Mouse (Mus musculus) MEL (cell line): ENCODE measurements around the gene Yeats2. TPM values are rescaled to one million over a fixed set of nuclear protein-coding genes. Genes with fewer than 3 reads are reported as not detected.

ENCODE experiments used
- DNase-seq: peaks from one replicate; pipeline ENCODE4 v3.0.0; 2011; ENCODE audit warnings: low read depth, low spot score
- H3K27ac ChIP-seq: 2 replicates; pipeline ENCODE4 v1.5.1; 2012; ENCODE audit warnings: low read depth, mild to moderate bottlenecking, control low read depth, low read length, moderate library complexity; ENCODE audit not compliant: control insufficient read depth
- H3K27me3 ChIP-seq, 2 experiments: fragments of 150-350 bp in 1 of 2; sonication (generic) in 1 of 2; 2 replicates each; pipeline ENCODE4 v1.6.1; 2012; ENCODE audit warnings: low read length in 2 of 2, mild to moderate bottlenecking in 2 of 2, improper control_type of control experiment in 1 of 2, moderate library complexity in 1 of 2; ENCODE audit not compliant: insufficient read depth in 2 of 2, control insufficient read depth in 1 of 2
- H3K36me3 ChIP-seq, 2 experiments: 2 replicates each; pipeline ENCODE4 v1.6.1; 2012 to 2014; ENCODE audit warnings: low read length in 2 of 2, improper control_type of control experiment in 1 of 2, inconsistent platforms in 1 of 2, mild to moderate bottlenecking in 1 of 2; ENCODE audit not compliant: insufficient read depth in 2 of 2, control insufficient read depth in 1 of 2
- H3K4me1 ChIP-seq, 2 experiments: fragments of 150-350 bp in 1 of 2; sonication (generic) in 1 of 2; 2 replicates each; pipeline ENCODE4 v1.6.1; 2012; ENCODE audit warnings: low read length in 2 of 2, improper control_type of control experiment in 1 of 2, mild to moderate bottlenecking in 1 of 2; ENCODE audit not compliant: insufficient read depth in 2 of 2, control insufficient read depth in 1 of 2
- H3K4me3 ChIP-seq, 2 experiments: fragments of 150-350 bp in 1 of 2; sonication (generic) in 1 of 2; 2 replicates each; pipeline ENCODE4 v1.5.1; 2012; ENCODE audit warnings: low read depth in 2 of 2, low read length in 2 of 2, mild to moderate bottlenecking in 2 of 2, moderate library complexity in 2 of 2, control low read depth in 1 of 2, improper control_type of control experiment in 1 of 2; ENCODE audit not compliant: control insufficient read depth in 1 of 2, insufficient read depth in 1 of 2
- H3K79me2 ChIP-seq: 2 replicates; pipeline ENCODE4 v1.6.1; 2012; ENCODE audit warnings: mild to moderate bottlenecking, low read length, moderate library complexity; ENCODE audit not compliant: control insufficient read depth, poor library complexity, insufficient read depth
- H3K9ac ChIP-seq: 2 replicates; pipeline ENCODE4 v1.6.1; 2012; ENCODE audit warnings: low read depth, mild to moderate bottlenecking, control low read depth, low read length, moderate library complexity; ENCODE audit not compliant: control insufficient read depth, poor library complexity, severe bottlenecking
- H3K9me3 ChIP-seq: fragments of 150-350 bp; sonication (generic); replicated peaks from 2 replicates; pipeline ENCODE4 v1.6.1; 2012; ENCODE audit warnings: mild to moderate bottlenecking, low read length, improper control_type of control experiment, moderate library complexity; ENCODE audit not compliant: insufficient read depth
- BHLHE40 ChIP-seq: IDR thresholded peaks from 2 replicates; pipeline ENCODE4 v1.6.1; 2012; ENCODE audit warnings: low read depth, mild to moderate bottlenecking, inconsistent platforms, low read length, improper control_type of control experiment, borderline replicate concordance
- CHD1 ChIP-seq: IDR thresholded peaks from 2 replicates; pipeline ENCODE4 v1.6.1; 2012; ENCODE audit warnings: low read depth, mild to moderate bottlenecking, inconsistent platforms, low read length, improper control_type of control experiment
- CTCF ChIP-seq, 3 experiments: IDR thresholded peaks in 2 of 3; conservative IDR thresholded peaks in 1 of 3; 2 replicates each; pipeline ENCODE4 v1.5.1; 2011 to 2012; ENCODE audit warnings: low read length in 3 of 3, low read depth in 2 of 3, mild to moderate bottlenecking in 2 of 3, improper control_type of control experiment in 1 of 3, inconsistent platforms in 1 of 3, mixed read lengths in 1 of 3, moderate library complexity in 1 of 3; ENCODE audit not compliant: control insufficient read depth in 1 of 3, insufficient read depth in 1 of 3, poor library complexity in 1 of 3, severe bottlenecking in 1 of 3
- E2F4 ChIP-seq: IDR thresholded peaks from 2 replicates; pipeline ENCODE4 v1.6.1; 2011; ENCODE audit warnings: low read depth, low read length, improper control_type of control experiment, borderline replicate concordance
- ELF1 ChIP-seq: IDR thresholded peaks from 2 replicates; pipeline ENCODE4 v1.6.1; 2014; ENCODE audit warnings: low read depth, mild to moderate bottlenecking, inconsistent platforms, low read length, improper control_type of control experiment, moderate library complexity
- EP300 ChIP-seq, 2 experiments: IDR thresholded peaks; 2 replicates each; pipeline ENCODE4 v1.6.1; 2011; ENCODE audit warnings: improper control_type of control experiment in 2 of 2, low read length in 2 of 2, low read depth in 1 of 2, mild to moderate bottlenecking in 1 of 2
- ETS1 ChIP-seq: IDR thresholded peaks from 2 replicates; pipeline ENCODE4 v1.6.1; 2012; ENCODE audit warnings: low read depth, mild to moderate bottlenecking, inconsistent platforms, low read length, improper control_type of control experiment, moderate library complexity
- GABPA ChIP-seq: IDR thresholded peaks from 2 replicates; pipeline ENCODE4 v1.6.1; 2012; ENCODE audit warnings: low read depth, mild to moderate bottlenecking, inconsistent platforms, low read length, improper control_type of control experiment, moderate library complexity
- GATA1 ChIP-seq: IDR thresholded peaks from 2 replicates; pipeline ENCODE4 v1.6.1; 2011; ENCODE audit warnings: low read depth, low read length, improper control_type of control experiment
- HCFC1 ChIP-seq: IDR thresholded peaks from 2 replicates; pipeline ENCODE4 v1.6.1; 2012; ENCODE audit warnings: low read depth, mild to moderate bottlenecking, inconsistent platforms, low read length, improper control_type of control experiment, moderate library complexity
- JUND ChIP-seq: IDR thresholded peaks from 2 replicates; pipeline ENCODE4 v1.6.1; 2011; ENCODE audit warnings: low read depth, mild to moderate bottlenecking, improper control_type of control experiment, low read length
- KAT2A ChIP-seq: conservative IDR thresholded peaks from 2 replicates; pipeline ENCODE4 v1.6.1; 2012; ENCODE audit warnings: low read depth, low read length, improper control_type of control experiment, inconsistent platforms
- MAFK ChIP-seq: IDR thresholded peaks from 2 replicates; pipeline ENCODE4 v1.6.1; 2011; ENCODE audit warnings: low read depth, mild to moderate bottlenecking, low read length, improper control_type of control experiment, borderline replicate concordance
- MAX ChIP-seq: IDR thresholded peaks from 2 replicates; pipeline ENCODE4 v1.6.1; 2011; ENCODE audit warnings: low read length, improper control_type of control experiment
- MAZ ChIP-seq: IDR thresholded peaks from 2 replicates; pipeline ENCODE4 v1.6.1; 2012; ENCODE audit warnings: low read depth, mild to moderate bottlenecking, inconsistent platforms, low read length, improper control_type of control experiment
- MEF2A ChIP-seq: IDR thresholded peaks from 2 replicates; pipeline ENCODE4 v1.6.1; 2014; ENCODE audit warnings: low read depth, mild to moderate bottlenecking, inconsistent platforms, low read length, improper control_type of control experiment; ENCODE audit not compliant: poor library complexity, insufficient replicate concordance, severe bottlenecking; ENCODE audit errors: extremely low read depth
- MXI1 ChIP-seq: IDR thresholded peaks from 2 replicates; pipeline ENCODE4 v1.6.1; 2011; ENCODE audit warnings: mild to moderate bottlenecking, low read depth, low read length, improper control_type of control experiment
- MYB ChIP-seq: IDR thresholded peaks from 2 replicates; pipeline ENCODE4 v1.6.1; 2011; ENCODE audit warnings: mild to moderate bottlenecking, low read depth, low read length, improper control_type of control experiment
- MYC ChIP-seq: IDR thresholded peaks from 2 replicates; pipeline ENCODE4 v1.6.1; 2011; ENCODE audit warnings: low read depth, mild to moderate bottlenecking, low read length, improper control_type of control experiment, moderate library complexity
- NELFE ChIP-seq: IDR thresholded peaks from 2 replicates; pipeline ENCODE4 v1.6.1; 2011; ENCODE audit warnings: low read depth, low read length, improper control_type of control experiment
- NRF1 ChIP-seq: IDR thresholded peaks from 2 replicates; pipeline ENCODE4 v1.6.1; 2014; ENCODE audit warnings: low read depth, mild to moderate bottlenecking, inconsistent platforms, low read length, improper control_type of control experiment, moderate library complexity; ENCODE audit not compliant: poor library complexity, insufficient read depth, severe bottlenecking
- POLR2AphosphoS5 ChIP-seq: IDR thresholded peaks from 2 replicates; pipeline ENCODE4 v1.6.1; 2012; ENCODE audit warnings: low read depth, borderline replicate concordance, mild to moderate bottlenecking, inconsistent platforms, low read length, moderate library complexity, mixed read lengths
- RAD21 ChIP-seq: IDR thresholded peaks from 2 replicates; pipeline ENCODE4 v1.6.1; 2011; ENCODE audit warnings: mild to moderate bottlenecking, low read depth, low read length, improper control_type of control experiment
- RCOR1 ChIP-seq: IDR thresholded peaks from 2 replicates; pipeline ENCODE4 v1.6.1; 2012; ENCODE audit warnings: low read depth, mild to moderate bottlenecking, inconsistent platforms, low read length, improper control_type of control experiment
- SIN3A ChIP-seq: IDR thresholded peaks from 2 replicates; pipeline ENCODE4 v1.6.1; 2012; ENCODE audit warnings: low read length, improper control_type of control experiment, inconsistent platforms
- SMC3 ChIP-seq: IDR thresholded peaks from 2 replicates; pipeline ENCODE4 v1.6.1; 2011; ENCODE audit warnings: low read depth, low read length, improper control_type of control experiment
- TAL1 ChIP-seq: IDR thresholded peaks from 2 replicates; pipeline ENCODE4 v1.6.1; 2012; ENCODE audit warnings: mild to moderate bottlenecking, inconsistent platforms, low read length, moderate library complexity, mixed read lengths
- TBP ChIP-seq: IDR thresholded peaks from 2 replicates; pipeline ENCODE4 v1.8.0; 2011; ENCODE audit warnings: low read depth, low read length, improper control_type of control experiment
- TCF12 ChIP-seq: IDR thresholded peaks from 2 replicates; pipeline ENCODE4 v1.6.1; 2014; ENCODE audit warnings: low read depth, mild to moderate bottlenecking, inconsistent platforms, low read length, improper control_type of control experiment, moderate library complexity
- UBTF ChIP-seq: IDR thresholded peaks from 2 replicates; pipeline ENCODE4 v1.6.1; 2012; ENCODE audit warnings: low read depth, mild to moderate bottlenecking, inconsistent platforms, low read length, improper control_type of control experiment, moderate library complexity, borderline replicate concordance; ENCODE audit not compliant: insufficient read depth
- USF1 ChIP-seq: IDR thresholded peaks from 2 replicates; pipeline ENCODE4 v1.6.1; 2014; ENCODE audit warnings: low read depth, mild to moderate bottlenecking, inconsistent platforms, low read length, improper control_type of control experiment, moderate library complexity
- USF2 ChIP-seq, 2 experiments: IDR thresholded peaks; 2 replicates each; pipeline ENCODE4 v1.6.1; 2011 to 2012; ENCODE audit warnings: improper control_type of control experiment in 2 of 2, low read length in 2 of 2, borderline replicate concordance in 1 of 2, inconsistent platforms in 1 of 2, low read depth in 1 of 2, mild to moderate bottlenecking in 1 of 2; ENCODE audit not compliant: insufficient read depth in 1 of 2
- ZKSCAN1 ChIP-seq: IDR thresholded peaks from 2 replicates; pipeline ENCODE4 v1.6.1; 2012; ENCODE audit warnings: low read depth, mild to moderate bottlenecking, inconsistent platforms, low read length, improper control_type of control experiment, moderate library complexity
- ZMIZ1 ChIP-seq: IDR thresholded peaks from 2 replicates; pipeline ENCODE4 v1.6.1; 2012; ENCODE audit warnings: low read depth, mild to moderate bottlenecking, inconsistent platforms, low read length, improper control_type of control experiment, moderate library complexity
- ZNF384 ChIP-seq: IDR thresholded peaks from 2 replicates; pipeline ENCODE4 v1.6.1; 2012; ENCODE audit warnings: low read depth, mild to moderate bottlenecking, inconsistent platforms, low read length, improper control_type of control experiment
- polyA plus RNA-seq, 2 experiments: library from polyadenylated mRNA; stranded (reverse) in 1 of 2; unstranded in 1 of 2; fragments of >175 nt in 1 of 2; fragments of >200 nt in 1 of 2; gene quantifications; 2 replicates each; pipeline versions ENCODE4 v1.2.1 to v1.2.4; 2012; ENCODE audit warnings: low replicate concordance in 2 of 2, low read depth in 1 of 2; ENCODE audit not compliant: insufficient read length in 2 of 2, insufficient read depth in 1 of 2, missing spikeins in 1 of 2
- total RNA-seq: library from RNA; depleted of rRNA; stranded (reverse); fragments of 300-350 nt; gene quantifications from 2 replicates; pipeline ENCODE4 v1.2.3, GENCODE M21; 2012

Gene Yeats2
- total and polyA plus RNA-seq, 3 experiments, result 12.7 to 23.2 TPM; not detected in 1

GRCm38 (mm10) chr16:20097069-20097710 lies 43.7 kb upstream of the Yeats2 start, which contains the start of gene Klhl24:
Gene Klhl24 (plus strand): TSS chr16:20097542.
- H3K27ac ChIP-seq, result peak within 1 kb of the TSS; percentile 59
- peak; percentile 96 for DNase-seq
- H3K4me3 ChIP-seq, result peak within 1 kb of the TSS; percentile 67 to 82
- no peaks in the 10 kb centered on the region for H3K27me3 ChIP-seq
- peaks cover 0 to 15% of the 10 kb centered on the region in 2 experiments; a peak in 2 of 4 replicates for H3K36me3 ChIP-seq
- peak within 1 kb of the TSS; percentile 73 for H3K9ac ChIP-seq
- no peaks in the 10 kb centered on the region for H3K9me3 ChIP-seq
- H3K4me1 ChIP-seq, result peaks cover 7 to 8% of the 10 kb centered on the region in 2 experiments
- no peaks in the 10 kb centered on the region; the same call in 1 of the 2 replicates for H3K79me2 ChIP-seq
- no peak for TF ChIP-seq GATA1
- TF ChIP-seq GABPA, result no peak
- no peak for TF ChIP-seq MAZ
- no peak for TF ChIP-seq EP300 (IDR thresholded peaks at IDR 0.05; ENCODE audit: low read depth in 1 of 2, low read length in 2 of 2)
- TF ChIP-seq TAL1, result no peak
- no peak for TF ChIP-seq MAFK
- no peak for TF ChIP-seq BHLHE40
- TF ChIP-seq HCFC1, result peak; percentile 99
- peak; percentile 92 for TF ChIP-seq USF1
- peak; percentile 97 for TF ChIP-seq MXI1
- no peak for TF ChIP-seq ZMIZ1
- TF ChIP-seq ZKSCAN1, result no peak
- no peak; the same call in 1 of the 2 replicates for TF ChIP-seq UBTF
- peak; percentile 92 for TF ChIP-seq MAX
- TF ChIP-seq NELFE, result no peak
- TF ChIP-seq E2F4, result no peak
- no peak for TF ChIP-seq POLR2AphosphoS5
- no peak; the same call in 1 of the 2 replicates for TF ChIP-seq ETS1
- peak; percentile 41; the same call in 1 of the 2 replicates for TF ChIP-seq MYC
- TF ChIP-seq SMC3, result peak; percentile 28; the same call in 1 of the 2 replicates
- peak; percentile 29 for TF ChIP-seq RAD21
- peak; percentile 92 for TF ChIP-seq KAT2A
- TF ChIP-seq RCOR1, result no peak
- peak in 1 of 2 experiments; percentile 54; a peak in 1 of 4 replicates for TF ChIP-seq USF2 (IDR thresholded peaks at IDR 0.05; ENCODE audit: borderline replicate concordance in 1 of 2, insufficient read depth in 1 of 2, low read depth in 1 of 2, low read length in 2 of 2)
- no peak for TF ChIP-seq JUND
- TF ChIP-seq MYB, result no peak
- TF ChIP-seq CHD1, result no peak
- TF ChIP-seq SIN3A, result peak; percentile 99
- TF ChIP-seq TCF12, result 0 out of 2 replicates have a peak, but pooled peaks have one; percentile 9
- peak; percentile 34 to 64 (median 63); a peak in 5 of 6 replicates for TF ChIP-seq CTCF (IDR thresholded peaks at IDR 0.05 in 2 of 3, conservative IDR thresholded peaks at IDR 0.05 in 1 of 3; ENCODE audit: control insufficient read depth in 1 of 3, insufficient read depth in 1 of 3, low read depth in 2 of 3, low read length in 3 of 3, poor library complexity in 1 of 3, severe bottlenecking in 1 of 3)
- TF ChIP-seq MEF2A, result no peak
- TF ChIP-seq ZNF384, result no peak
- no peak for TF ChIP-seq TBP
- peak; percentile 40; the same call in 1 of the 2 replicates for TF ChIP-seq NRF1
- peak; percentile 80 for TF ChIP-seq ELF1
